Mouse (Mus musculus) lung, adult 18-20 months (tissue): Measurements from ENCODE around the gene Dhx40.
"Not testable (repeated sequence)": the region's sequence is repeated elsewhere in the genome, so short reads cannot be mapped to it uniquely, and the experiment has no call there.

ENCODE experiments used
- DNase-seq, 2 experiments: peaks; one replicate each; pipeline ENCODE4 v3.0.0; 2022; ENCODE audit warnings: mixed read lengths in 2 of 2

The Dhx40 gene

GRCm38 (mm10) chr11:86816288-86816687 lies 8.7 kb upstream of the Dhx40 start:
- not testable (repeated sequence) for DNase-seq

GRCm38 (mm10) chr11:86814481-86814880 lies 6.9 kb upstream of the Dhx40 start:
- not testable (repeated sequence) for DNase-seq

- DNase-seq = not testable (repeated sequence)
Observed at GRCm38 (mm10) chr11:86813256-86813655, 5.7 kb upstream of the Dhx40 start.

GRCm38 (mm10) chr11:86811326-86811630 lies 3.7 kb upstream of the Dhx40 start:
- no peak for DNase-seq

- no peak for DNase-seq
Observed at GRCm38 (mm10) chr11:86810572-86811325, 3.2 kb upstream of the Dhx40 start.

- DNase-seq = no peak
Observed at GRCm38 (mm10) chr11:86809828-86810227, 2.3 kb upstream of the Dhx40 start.

GRCm38 (mm10) chr11:86807001-86807477 lies 507 bp downstream of the Dhx40 start:
- DNase-seq = peak; percentile 44 to 66

GRCm38 (mm10) chr11:86794161-86794560 lies 13.4 kb downstream of the Dhx40 start:
- no peak for DNase-seq

- DNase-seq = not testable (repeated sequence)
Observed at GRCm38 (mm10) chr11:86787436-86787835, 20.1 kb downstream of the Dhx40 start.

- DNase-seq = no peak
Observed at GRCm38 (mm10) chr11:86785767-86786166, 21.8 kb downstream of the Dhx40 start.

GRCm38 (mm10) chr11:86769884-86770283 lies 37.7 kb downstream of the Dhx40 start:
- DNase-seq = peak; percentile 9 to 36

- no peak for DNase-seq
Observed at GRCm38 (mm10) chr11:86764501-86764900, 43.0 kb downstream of the Dhx40 start.

- DNase-seq = not testable (repeated sequence)
Observed at GRCm38 (mm10) chr11:86763127-86763526, 44.4 kb downstream of the Dhx40 start.

- DNase-seq = no peak
Observed at GRCm38 (mm10) chr11:86760357-86760756, 47.2 kb downstream of the Dhx40 start.

- DNase-seq = no peak
Observed at GRCm38 (mm10) chr11:86759886-86760285, 47.7 kb downstream of the Dhx40 start.

- DNase-seq = no peak
Observed at GRCm38 (mm10) chr11:86759226-86759625, 48.3 kb downstream of the Dhx40 start.

- no peak for DNase-seq
Observed at GRCm38 (mm10) chr11:86758559-86758958, 49.0 kb downstream of the Dhx40 start.

GRCm38 (mm10) chr11:86757480-86758371 lies 49.8 kb downstream of the Dhx40 start, which contains the start of gene Cltc:
Gene Cltc, minus strand, starts transcription at chr11:86757565.
- peak; percentile 96 to 97 for DNase-seq

GRCm38 (mm10) chr11:86757142-86757479 lies 50.4 kb downstream of the Dhx40 start:
- no peak for DNase-seq

GRCm38 (mm10) chr11:86756156-86757141 lies 51.1 kb downstream of the Dhx40 start:
- DNase-seq = peak; percentile 45 to 52

- no peak for DNase-seq
Observed at GRCm38 (mm10) chr11:86752404-86752803, 55.1 kb downstream of the Dhx40 start.

- DNase-seq = no peak
Observed at GRCm38 (mm10) chr11:86751010-86751409, 56.5 kb downstream of the Dhx40 start.
